Mouse (Mus musculus) lung, adult 2 months (tissue): ENCODE measurements at regions not wholly inside any gene's neighbourhood (a gene's known extent, or its start where the extent isn't known, plus 50 kb on each side); places are given as distances from the start of the nearest gene placed in this dataset.

ENCODE experiments used
- DNase-seq: peaks from one replicate; pipeline ENCODE4 v3.0.0; 2022
- H3K4me1 ChIP-seq: fragments of 200-500 bp; 2 replicates; pipeline ENCODE4 v1.6.1; 2011; ENCODE audit warnings: low read length; ENCODE audit not compliant: control insufficient read depth, insufficient read depth
- H3K4me3 ChIP-seq: fragments of 200-500 bp; replicated peaks from 2 replicates; pipeline ENCODE3; 2011; ENCODE audit warnings: low read depth, mild to moderate bottlenecking, control low read depth, low read length; ENCODE audit errors: extremely low read depth
- CTCF ChIP-seq: fragments of 200-500 bp; IDR thresholded peaks from 2 replicates; pipeline ENCODE4 v1.5.1; 2011; ENCODE audit warnings: mild to moderate bottlenecking, low read length, control low read depth; ENCODE audit not compliant: insufficient read depth
- POLR2A ChIP-seq: fragments of 200-500 bp; IDR thresholded peaks from 2 replicates; pipeline ENCODE4 v1.6.1; 2011; ENCODE audit warnings: low read depth, mild to moderate bottlenecking, control low read depth, low read length, borderline replicate concordance; ENCODE audit errors: extremely low read depth
- WGBS: fragments of 180-500 bp; shearing (Covaris S2); methylation state at CpG from one replicate; pipeline ENCODE4 v1.1.7; 2018; 5-methylcytosine and 5-hydroxymethylcytosine counted together

- 60% methylated on average over 3 of the region's 3 CpGs for WGBS
- Histone ChIP-seq H3K4me3 (no peak overlapping the region), H3K4me1 (no peaks in the 10 kb centered on the region)
- DNase-seq = no peak
- TF ChIP-seq CTCF = no peak
- TF ChIP-seq POLR2A = no peak
Measured at GRCm38 (mm10) chr6:95218830-95219229, 101.8 kb downstream of the Kbtbd8 start.

- TF ChIP-seq CTCF = peak; percentile 89
- TF ChIP-seq POLR2A = no peak
- Histone ChIP-seq H3K4me1 (no peaks in the 10 kb centered on the region), H3K4me3 (no peak overlapping the region)
- DNase-seq = peak; percentile 78
- WGBS = 23% methylated on average over 7 of the region's 7 CpGs
Measured at GRCm38 (mm10) chr6:95223537-95223936, 98.4 kb upstream of the Gm10234 start.

- DNase-seq = no peak
- Histone ChIP-seq H3K4me3 (no peak overlapping the region), H3K4me1 (no peaks in the 10 kb centered on the region)
- WGBS = 71% methylated on average over 8 of the region's 8 CpGs
- TF ChIP-seq POLR2A = no peak
- no peak for TF ChIP-seq CTCF
Measured at GRCm38 (mm10) chr6:95229885-95230284, 92.0 kb upstream of the Gm10234 start.

- Histone ChIP-seq H3K4me1 (no peaks in the 10 kb centered on the region), H3K4me3 (no peak overlapping the region)
- WGBS = 56% methylated on average over 13 of the region's 13 CpGs
- DNase-seq = no peak
- TF ChIP-seq CTCF = no peak
- no peak for TF ChIP-seq POLR2A
Measured at GRCm38 (mm10) chr6:95234712-95235111, 87.2 kb upstream of the Gm10234 start.

- H3K4me3 ChIP-seq = no peak overlapping the region
- no peaks in the 10 kb centered on the region for H3K4me1 ChIP-seq
- 76% methylated on average over 5 of the region's 5 CpGs for WGBS
- DNase-seq = no peak
- TF ChIP-seq CTCF (no peak), POLR2A (no peak)
Measured at GRCm38 (mm10) chr6:95243657-95244056, 78.3 kb upstream of the Gm10234 start.

- TF ChIP-seq CTCF (no peak), POLR2A (no peak)
- DNase-seq = no peak
- WGBS = 69% methylated on average over 7 of the region's 7 CpGs
- Histone ChIP-seq H3K4me1 (no peaks in the 10 kb centered on the region), H3K4me3 (no peak overlapping the region)
Measured at GRCm38 (mm10) chr6:95244911-95245310, 77.0 kb upstream of the Gm10234 start.

GRCm38 (mm10) chr6:95256303-95256702 is 65.6 kb upstream of the Gm10234 start:
- 57% methylated on average over 5 of the region's 5 CpGs for WGBS
- Histone ChIP-seq H3K4me3 (no peak overlapping the region), H3K4me1 (no peaks in the 10 kb centered on the region)
- TF ChIP-seq POLR2A = no peak
- TF ChIP-seq CTCF = no peak
- DNase-seq = no peak

- Histone ChIP-seq H3K4me1 (no peaks in the 10 kb centered on the region), H3K4me3 (no peak overlapping the region)
- TF ChIP-seq CTCF (no peak), POLR2A (no peak)
- DNase-seq = no peak
- WGBS = 49% methylated on average over 1 of the region's 1 CpGs
Measured at GRCm38 (mm10) chr6:95261001-95261400, 60.9 kb upstream of the Gm10234 start.

- Histone ChIP-seq H3K4me3 (no peak overlapping the region), H3K4me1 (no peaks in the 10 kb centered on the region)
- WGBS = 75% methylated on average over 8 of the region's 8 CpGs
- TF ChIP-seq CTCF (no peak), POLR2A (no peak)
- DNase-seq = no peak
Measured at GRCm38 (mm10) chr6:95264011-95264869, 57.7 kb upstream of the Gm10234 start.

GRCm38 (mm10) chr6:95269524-95269923 is 52.4 kb upstream of the Gm10234 start:
- DNase-seq = no peak
- Histone ChIP-seq H3K4me1 (no peaks in the 10 kb centered on the region), H3K4me3 (no peak overlapping the region)
- TF ChIP-seq POLR2A = no peak
- no peak for TF ChIP-seq CTCF
- 88% methylated on average over 8 of the region's 8 CpGs for WGBS
